Mouse (Mus musculus) heart, postnatal 10 days (tissue): ENCODE measurements around the gene Tex261. TPM values are rescaled to one million over a fixed set of nuclear protein-coding genes. Genes with fewer than 3 reads are reported as not detected.

Experiments
- DNase-seq, 2 experiments: peaks; one replicate each; pipeline ENCODE4 v3.0.0; 2021
- intact Hi-C: fragments of 180-260 bp; cut with DNase I; formaldehyde crosslinking; loops from one replicate; pipeline ENCODE4 v1.15.1; 2025
- total RNA-seq, 2 experiments: library from RNA; stranded (reverse); gene quantifications; 2 replicates each; pipeline ENCODE4 v1.2.3; 2021

Gene Tex261
- total RNA-seq, 2 experiments from 2014 or later: 68.8 to 83.4 TPM

DNA sequence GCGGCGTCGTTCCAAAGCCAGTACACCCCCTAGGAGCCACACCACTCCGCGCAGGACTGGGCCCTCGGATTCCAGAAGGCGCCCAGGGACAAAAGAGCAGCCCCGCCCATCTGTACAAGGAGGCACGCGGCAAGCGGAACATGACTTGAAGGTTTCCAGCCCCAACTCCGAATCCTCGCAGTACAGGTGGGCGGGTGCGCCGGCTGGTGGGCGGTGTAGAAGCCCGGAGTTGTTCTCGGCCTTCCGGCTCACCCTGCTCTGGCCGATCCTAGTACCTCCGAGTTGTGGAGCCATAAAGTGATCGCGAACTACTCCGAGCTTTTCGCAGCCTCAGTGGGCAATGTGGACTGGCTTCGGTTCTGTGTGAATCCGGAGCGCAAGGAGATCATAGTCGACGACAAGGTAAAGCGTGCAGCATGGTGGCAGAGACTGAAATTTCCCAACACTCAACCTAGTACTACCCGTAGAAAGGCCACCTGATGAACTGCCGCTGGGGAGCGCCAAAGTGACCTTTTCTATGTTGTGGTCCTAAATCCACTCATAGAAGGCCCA is 12.7 kb downstream of the Tex261 start:
- peak; percentile 37 to 46 for DNase-seq
- intact Hi-C loops: no loop called here

DNA sequence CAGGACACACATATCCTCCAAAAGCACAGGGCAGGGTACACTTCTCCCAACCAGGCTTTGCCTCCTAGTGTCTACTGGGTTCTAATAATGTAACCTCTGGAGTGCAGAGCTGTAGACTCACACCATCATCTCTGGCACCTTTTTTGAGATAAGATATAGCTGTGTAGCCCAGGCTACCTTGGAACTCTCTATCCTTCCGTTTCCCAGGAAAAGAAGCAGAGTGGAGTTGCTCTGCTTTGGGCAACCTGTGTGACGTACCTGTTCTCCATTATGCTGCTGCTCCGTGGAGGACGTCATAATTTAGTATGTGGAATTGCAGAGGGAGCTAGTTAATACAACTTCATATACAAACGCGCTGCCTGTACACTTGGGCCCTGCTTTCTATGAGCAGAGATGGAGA is 13.3 kb downstream of the Tex261 start, which contains the start of gene Ankrd53:
Gene Ankrd53 (plus strand): TSS at position 301 of the 400 bp plus-strand sequence.
- no peak for DNase-seq
- intact Hi-C loops: no loop called here

DNA sequence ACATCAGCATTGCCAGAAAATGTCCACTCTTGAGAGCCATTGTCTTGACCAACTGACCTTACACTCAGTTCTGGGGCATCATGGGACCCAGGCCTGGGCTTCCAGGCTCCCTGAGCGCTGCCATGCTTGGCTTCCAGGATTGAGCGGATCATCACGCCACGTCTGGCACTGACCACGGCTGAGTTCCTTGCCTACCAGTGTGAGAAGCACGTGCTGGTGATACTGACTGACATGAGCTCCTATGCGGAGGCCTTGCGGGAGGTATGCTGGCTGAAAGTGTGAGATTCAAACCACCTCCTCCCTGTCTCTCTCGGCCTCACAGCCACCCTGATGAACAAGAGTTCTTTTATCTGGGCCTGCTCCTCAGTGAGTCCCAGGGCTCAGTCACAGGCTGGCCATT is 19.6 kb downstream of the Tex261 start:
- intact Hi-C loops: no loop called here
- no peak for DNase-seq

DNA sequence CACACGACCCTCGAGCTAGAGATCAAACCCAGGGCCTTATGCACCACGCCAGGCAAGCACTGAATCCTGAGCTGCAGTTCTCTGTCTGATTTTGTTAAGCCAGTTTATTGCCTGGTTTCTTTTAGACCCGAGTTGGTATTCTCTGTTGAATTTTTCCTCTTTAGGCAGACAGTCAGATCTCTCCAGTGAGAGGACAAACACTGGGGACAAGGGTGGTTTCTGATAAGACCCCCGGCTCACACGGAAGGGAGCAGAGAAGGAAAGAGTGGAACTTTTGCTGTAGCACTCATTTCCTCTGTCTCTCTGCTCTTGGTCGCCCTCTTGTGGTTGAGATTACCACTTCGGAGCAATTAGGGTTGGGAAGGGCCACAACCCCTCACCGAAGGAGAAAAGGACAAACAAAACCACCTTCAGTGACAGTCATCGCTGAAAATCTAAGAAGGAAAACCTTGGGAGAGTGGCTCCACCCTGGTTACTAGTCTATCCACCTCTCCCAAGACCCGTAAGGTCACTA is 25.4 kb downstream of the Tex261 start:
- DNase-seq: peak; percentile 70 to 85
- intact Hi-C loops: no loop called here

DNA sequence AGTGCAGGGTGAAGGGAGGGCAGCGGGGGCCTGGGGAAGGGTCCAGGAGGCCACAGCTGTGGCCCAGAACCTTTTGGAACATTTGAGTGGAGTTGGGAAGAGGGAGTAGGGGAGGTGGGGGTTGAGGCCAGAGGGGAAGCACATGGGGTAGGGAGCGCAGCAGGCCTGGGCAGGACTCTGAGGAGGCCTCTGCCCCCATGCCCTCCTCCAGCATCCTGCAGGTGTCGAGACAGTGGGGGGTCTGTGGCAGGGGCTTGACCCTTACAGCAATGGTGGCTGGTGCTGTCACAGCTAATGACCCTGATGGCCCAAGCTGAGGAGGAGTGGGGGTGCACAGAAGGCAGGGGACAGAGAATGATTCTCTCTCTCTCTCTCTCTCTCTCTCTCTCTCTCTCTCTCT is 26.3 kb downstream of the Tex261 start:
- intact Hi-C loops: no loop called here
- DNase-seq: no peak

DNA sequence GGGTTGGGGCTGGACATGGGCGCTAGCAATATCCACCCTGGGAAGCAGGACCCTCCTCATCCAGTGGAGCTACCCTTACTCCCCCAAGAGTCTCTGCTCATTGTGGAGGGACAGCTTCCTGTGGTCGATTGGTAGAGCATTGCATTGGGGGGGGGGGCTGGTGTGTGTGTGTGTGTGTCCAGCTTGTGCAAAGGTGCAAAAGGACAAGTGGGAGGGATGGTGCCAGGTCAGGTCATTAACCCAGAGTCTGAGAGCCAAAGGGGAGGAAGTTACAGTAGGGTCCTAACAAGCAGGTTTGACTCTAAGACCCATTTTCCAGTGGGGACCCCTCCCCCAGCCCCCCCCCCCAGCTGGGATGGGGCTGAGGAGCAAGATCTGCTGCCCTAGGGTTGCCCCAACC is 30.1 kb downstream of the Tex261 start:
- no peak for DNase-seq

DNA sequence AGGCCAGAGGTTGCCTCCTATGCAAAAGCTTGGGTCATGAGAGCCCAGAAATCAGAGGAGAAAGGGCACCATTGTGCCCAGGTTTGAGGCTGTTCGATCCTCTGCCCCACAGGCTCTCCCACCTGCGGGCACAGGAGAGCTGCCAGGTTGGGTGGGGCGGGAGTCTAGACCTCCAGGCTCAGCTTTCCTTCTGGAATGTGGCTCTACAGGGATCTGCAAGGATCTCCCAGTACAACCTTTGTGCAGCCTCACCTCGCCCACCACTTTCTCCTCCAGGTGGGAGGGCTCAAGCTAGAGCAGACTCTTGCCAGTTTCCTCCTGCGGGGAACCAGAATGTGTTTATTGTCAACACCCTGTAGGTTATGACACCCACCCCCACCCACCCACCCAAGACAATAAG is 31.1 kb downstream of the Tex261 start:
- intact Hi-C loops: no loop called here
- no peak for DNase-seq

More for the DNA sequence above, 30.1 kb downstream of the Tex261 start:
- intact Hi-C loops: no loop called here

DNA sequence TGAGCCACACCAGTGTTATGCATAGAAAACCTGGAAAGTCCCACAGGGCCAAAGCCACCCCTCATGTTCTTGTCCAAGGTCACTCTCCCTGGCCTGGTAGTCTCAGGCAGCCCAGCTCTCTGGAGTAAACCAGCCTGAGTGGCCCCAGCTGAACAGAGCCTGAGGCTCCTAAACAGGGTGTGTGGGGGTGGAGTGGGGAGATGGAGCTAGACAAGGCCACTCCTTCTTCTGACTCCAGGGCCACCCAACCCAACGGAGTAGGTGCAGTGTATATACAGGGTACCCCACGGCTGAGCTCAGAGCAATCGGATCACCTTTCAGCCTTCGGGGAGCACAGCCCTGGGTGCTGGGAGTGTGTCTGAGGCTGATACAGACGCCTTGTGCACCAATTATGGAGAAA is 31.5 kb downstream of the Tex261 start:
- intact Hi-C loops: no loop called here
- no peak for DNase-seq

DNA sequence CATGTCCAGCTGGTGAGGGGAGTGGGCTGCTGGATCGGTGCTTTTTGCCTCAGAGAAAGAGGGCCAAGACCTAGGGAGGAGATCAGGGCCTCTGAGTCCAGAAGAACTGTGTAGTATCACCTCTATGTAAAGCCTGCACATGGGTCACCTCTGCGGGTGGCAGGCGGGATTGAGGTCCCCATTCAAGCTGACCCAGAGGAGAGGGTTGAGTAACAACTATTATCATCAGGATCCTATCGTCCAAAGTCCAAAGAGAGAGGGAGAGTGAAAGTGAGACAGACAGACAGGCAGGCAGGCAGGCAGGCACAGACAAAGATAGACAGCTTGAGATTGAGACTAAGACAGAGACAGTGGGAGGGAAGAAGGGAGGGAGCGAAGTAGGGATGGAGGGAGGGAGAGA is 32.4 kb downstream of the Tex261 start:
- DNase-seq: no peak
- intact Hi-C loops: no loop called here

DNA sequence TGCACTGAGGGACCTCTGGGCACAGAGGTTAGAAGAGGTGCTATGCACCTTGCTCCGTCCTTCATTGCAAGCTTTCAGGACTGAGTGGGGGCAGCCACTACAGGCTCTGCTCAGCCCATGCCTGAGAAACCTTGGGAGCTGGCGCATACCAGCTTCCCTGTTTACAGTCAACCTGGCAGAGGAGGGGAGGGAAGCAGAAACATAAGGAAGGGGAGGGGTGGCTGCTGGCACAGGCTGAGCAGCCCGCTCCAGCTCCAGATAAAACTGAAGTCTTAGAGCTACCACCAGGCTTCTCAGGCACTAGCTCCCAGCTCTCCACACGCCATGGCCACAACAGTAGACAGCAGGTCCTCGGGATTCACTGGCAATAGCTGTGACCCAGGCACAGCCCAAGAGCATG is 32.9 kb downstream of the Tex261 start, which contains the start of gene Atp6v1b1:
Gene Atp6v1b1 (plus strand): TSS at position 230 of the 400 bp plus-strand sequence.
- intact Hi-C loops: no loop called here

DNA sequence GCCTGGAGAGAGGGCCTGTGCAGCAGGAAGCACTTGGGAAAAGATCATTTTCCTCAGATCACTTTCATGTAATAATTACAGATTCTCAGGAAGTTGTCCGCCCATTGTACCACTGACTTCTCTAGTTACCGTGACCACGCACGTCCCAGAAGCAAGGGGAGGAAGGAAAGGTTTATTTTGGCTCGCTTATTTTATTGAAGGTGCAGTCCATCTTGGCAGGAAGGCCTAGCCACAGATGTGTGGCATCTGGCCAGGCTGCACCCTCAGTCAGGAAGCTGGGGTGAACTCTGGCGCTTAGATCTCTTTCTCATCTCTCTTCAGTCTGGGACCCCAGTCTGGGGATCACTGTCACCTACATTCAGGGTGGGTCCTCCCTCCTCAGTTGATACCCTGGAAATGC is 37.0 kb downstream of the Tex261 start:
- intact Hi-C loops: no loop called here
- no peak for DNase-seq

More for the DNA sequence above, 32.9 kb downstream of the Tex261 start, which contains the start of gene Atp6v1b1:
- no peak for DNase-seq

DNA sequence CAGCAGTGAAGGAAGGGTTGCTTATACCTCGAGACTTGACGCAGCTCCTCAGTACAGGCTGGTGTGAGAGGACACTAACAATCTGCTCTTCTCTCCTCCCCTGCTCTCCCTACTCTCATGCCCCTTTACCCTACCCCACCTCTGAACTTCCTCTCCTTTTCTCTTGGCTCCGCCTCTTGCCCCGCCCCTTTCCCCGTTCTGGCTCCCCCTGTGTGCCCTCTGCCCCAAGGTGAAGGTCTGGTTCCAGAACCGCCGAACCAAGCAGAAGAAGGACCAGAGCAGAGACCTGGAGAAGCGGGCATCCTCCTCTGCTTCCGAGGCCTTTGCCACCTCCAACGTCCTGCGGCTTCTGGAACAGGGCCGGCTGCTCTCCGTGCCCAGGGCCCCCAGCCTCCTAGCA is 38.3 kb downstream of the Tex261 start:
- intact Hi-C loops: no loop called here
- DNase-seq: no peak

DNA sequence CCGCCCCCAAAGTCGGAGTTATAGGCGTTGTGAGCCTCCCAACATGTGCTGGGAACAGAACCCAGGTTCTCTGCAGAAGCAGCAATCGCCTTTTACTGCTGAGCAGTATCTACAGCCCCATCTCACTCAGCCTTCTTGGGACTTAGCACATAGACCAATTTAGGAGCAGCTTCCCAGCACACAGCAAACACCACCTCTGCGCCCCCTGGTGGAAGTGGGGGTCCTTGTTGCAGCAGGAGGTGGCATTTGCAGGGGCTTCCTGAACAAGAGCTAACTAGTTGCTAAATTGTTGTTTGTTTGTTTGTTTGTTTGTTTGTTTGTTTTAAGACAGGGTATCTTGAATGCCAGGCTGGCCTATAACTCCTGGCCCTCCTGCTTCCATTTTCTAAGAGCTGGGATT is 44.5 kb downstream of the Tex261 start:
- peak; percentile 76 to 85 for DNase-seq
- intact Hi-C loops: loop anchor here (1.0 kb wide), 1 partner anchor 38 kb away; no protein-coding TSS in a partner anchor

DNA sequence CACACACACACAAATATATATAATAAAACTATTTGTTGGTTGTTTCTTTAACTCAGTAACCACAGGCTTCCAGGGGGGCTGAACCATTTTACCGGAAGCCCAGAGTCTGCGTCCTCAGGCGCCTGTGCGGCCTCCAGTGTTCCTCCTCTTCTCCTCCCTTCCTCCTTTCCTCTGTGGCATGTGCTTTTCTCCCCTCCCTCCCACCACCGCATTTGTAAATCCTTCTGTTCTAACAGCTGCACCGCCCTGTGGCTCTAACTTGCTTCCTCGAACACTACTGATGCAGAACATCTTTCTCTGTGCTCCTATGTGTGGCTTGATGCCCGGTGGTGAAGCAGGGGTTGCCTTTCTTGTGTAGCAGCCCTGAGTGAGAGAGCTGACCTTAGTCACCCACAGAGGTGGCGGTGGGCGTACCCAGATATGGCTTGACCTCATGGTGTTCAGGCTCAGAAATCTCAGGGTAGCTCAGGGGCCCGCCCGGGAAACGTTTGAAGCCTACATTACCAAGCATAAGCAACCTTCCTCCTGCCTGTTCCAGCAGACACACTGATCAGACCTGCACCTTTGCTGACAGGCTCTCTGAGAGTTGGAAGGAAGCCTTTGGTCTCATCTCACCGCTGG is 46.2 kb downstream of the Tex261 start:
- intact Hi-C loops: no loop called here
- DNase-seq: no peak

DNA sequence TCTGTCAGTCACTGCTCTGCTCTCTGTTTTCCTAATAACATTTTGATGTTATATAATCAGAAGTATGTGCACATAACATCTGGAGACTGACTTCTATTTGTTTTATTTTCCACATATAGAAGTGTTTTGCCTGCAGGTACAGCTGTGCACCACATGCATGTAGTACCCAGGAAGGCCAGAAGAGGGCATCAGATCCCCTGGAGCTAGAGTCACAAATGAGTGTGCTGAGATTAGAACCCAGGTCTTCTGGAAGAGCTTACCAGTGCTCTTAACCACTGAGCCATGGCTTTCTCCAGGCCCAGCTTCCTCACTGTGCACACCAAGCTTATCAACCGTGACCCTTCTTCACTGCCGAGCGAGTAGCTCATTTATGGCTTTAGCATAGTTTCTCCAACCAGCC is 47.1 kb downstream of the Tex261 start:
- intact Hi-C loops: no loop called here
- peak in 1 of 2 experiments; percentile 33 for DNase-seq

DNA sequence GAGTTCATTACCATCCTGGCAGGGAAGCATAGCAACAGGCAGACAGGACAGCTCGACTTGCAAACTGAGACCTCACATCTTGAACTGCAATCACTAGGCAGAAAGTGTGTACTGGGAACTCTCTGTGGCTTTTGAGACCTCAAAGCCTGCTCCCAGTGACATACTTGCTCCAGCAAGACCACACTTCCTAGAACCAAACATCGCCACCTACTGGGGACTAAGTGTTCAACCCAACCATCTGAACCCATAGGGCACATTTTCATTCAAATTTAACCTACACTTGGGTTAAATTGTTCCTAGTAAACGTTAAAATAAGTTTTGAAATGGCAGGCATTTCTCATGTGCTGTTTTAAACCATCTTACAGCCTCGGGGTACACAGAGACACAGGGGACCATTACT is 48.4 kb downstream of the Tex261 start:
- DNase-seq: no peak
- intact Hi-C loops: no loop called here

DNA sequence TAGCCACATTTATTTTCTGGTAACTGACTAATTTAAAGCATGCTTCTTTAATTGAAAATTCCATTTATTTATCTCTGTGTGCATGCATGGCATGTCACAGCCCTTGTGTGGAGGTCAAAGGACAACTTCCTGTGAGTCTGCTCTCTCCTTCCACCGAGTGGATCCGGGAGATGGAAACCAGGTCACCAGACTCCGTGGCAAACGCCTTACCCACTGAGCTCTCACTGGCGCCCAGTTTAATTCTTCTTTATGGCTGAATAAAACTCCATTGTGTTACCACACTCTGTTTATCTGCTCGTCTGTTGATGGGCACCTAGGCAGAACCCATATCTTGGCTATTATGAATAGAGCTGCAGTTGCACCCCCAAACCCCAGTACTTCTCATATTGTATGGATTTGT is 53.1 kb downstream of the Tex261 start:
- no peak for DNase-seq
- intact Hi-C loops: no loop called here

Other genes starting within 250 kb of the Tex261 start
- gene Actg2, start 239.5 kb downstream of the Tex261 start, total RNA-seq: 1 to 10 TPM; 5.0 to 8.2 TPM
- 10 to 100 TPM; 15.0 to 17.1 TPM for gene Stambp, start 203.1 kb downstream of the Tex261 start, total RNA-seq
- gene Clec4f, start 119.6 kb downstream of the Tex261 start, total RNA-seq: not detected
- gene Cd207, start 98.0 kb downstream of the Tex261 start, total RNA-seq: under 1 TPM; 0.67 to 0.84 TPM
- not detected for gene Vax2, start 64.5 kb downstream of the Tex261 start, total RNA-seq
- not detected for gene Atp6v1b1, start 32.8 kb downstream of the Tex261 start, total RNA-seq
- not detected for gene Ankrd53, start 13.2 kb downstream of the Tex261 start, total RNA-seq
- gene Nagk, start 19.2 kb upstream of the Tex261 start, total RNA-seq: 10 to 100 TPM; 27.4 to 33.0 TPM
- gene Paip2b, start 55.9 kb upstream of the Tex261 start, total RNA-seq: 10 to 100 TPM; 19.4 to 20.2 TPM
- 10 to 100 TPM; 66.0 to 73.7 TPM for gene Zfp638, start 91.3 kb upstream of the Tex261 start, total RNA-seq
- gene Dysf, start 232.8 kb upstream of the Tex261 start, total RNA-seq: 100 to 1,000 TPM; 117 to 135 TPM